Mouse (Mus musculus) gastrocnemius, postnatal 36 days (tissue): ENCODE measurements around the gene Acsl1. TPM values are rescaled to one million over a fixed set of nuclear protein-coding genes. Genes with fewer than 3 reads are reported as not detected.

ENCODE experiments used
- DNase-seq, 2 experiments: peaks; one replicate each; pipeline ENCODE4 v3.0.0; 2022
- intact Hi-C: fragments of 180-260 bp; cut with DNase I; formaldehyde crosslinking; loops from one replicate; pipeline ENCODE4 v1.15.1; 2025
- total RNA-seq, 2 experiments: library from RNA; stranded (reverse); gene quantifications; 2 replicates each; pipeline ENCODE4 v1.2.3; 2021

Acsl1 gene
- total RNA-seq, 2 experiments from 2014 or later: 260 to 328 TPM

- intact Hi-C loops: loop anchor here (5.0 kb wide), 2 partner anchors 58 to 73 kb away; no protein-coding TSS in a partner anchor
Observed at GRCm38 (mm10) chr8:46474120-46474519, 3.3 kb downstream of the Acsl1 start.

GRCm38 (mm10) chr8:46474634-46475033, 3.8 kb downstream of the Acsl1 start:
- intact Hi-C loops: loop anchor here (5.0 kb wide), 2 partner anchors 58 to 73 kb away; no protein-coding TSS in a partner anchor
- no peak for DNase-seq

More at GRCm38 (mm10) chr8:46474120-46474519, 3.3 kb downstream of the Acsl1 start:
- no peak for DNase-seq

- DNase-seq: no peak
- intact Hi-C loops: no loop called here
Observed at GRCm38 (mm10) chr8:46475404-46475803, 4.6 kb downstream of the Acsl1 start.

- no peak for DNase-seq
- intact Hi-C loops: no loop called here
Observed at GRCm38 (mm10) chr8:46475942-46476341, 5.1 kb downstream of the Acsl1 start.

GRCm38 (mm10) chr8:46477747-46478458, 7.1 kb downstream of the Acsl1 start:
- intact Hi-C loops: no loop called here
- DNase-seq: no peak

- no peak for DNase-seq
- intact Hi-C loops: no loop called here
Observed at GRCm38 (mm10) chr8:46478783-46479182, 7.9 kb downstream of the Acsl1 start.

- DNase-seq: no peak
Observed at GRCm38 (mm10) chr8:46479794-46480532, 9.1 kb downstream of the Acsl1 start.

GRCm38 (mm10) chr8:46480533-46480900, 9.7 kb downstream of the Acsl1 start:
- intact Hi-C loops: no loop called here

More at GRCm38 (mm10) chr8:46479794-46480532, 9.1 kb downstream of the Acsl1 start:
- intact Hi-C loops: no loop called here

GRCm38 (mm10) chr8:46482771-46483170, 11.9 kb downstream of the Acsl1 start:
- intact Hi-C loops: no loop called here
- DNase-seq: no peak

More at GRCm38 (mm10) chr8:46480533-46480900, 9.7 kb downstream of the Acsl1 start:
- no peak for DNase-seq

- intact Hi-C loops: no loop called here
- DNase-seq: no peak
Observed at GRCm38 (mm10) chr8:46483247-46483646, 12.4 kb downstream of the Acsl1 start.

GRCm38 (mm10) chr8:46484077-46484476, 13.2 kb downstream of the Acsl1 start:
- intact Hi-C loops: no loop called here
- DNase-seq: no peak

GRCm38 (mm10) chr8:46484931-46485463, 14.2 kb downstream of the Acsl1 start:
- DNase-seq: no peak
- intact Hi-C loops: no loop called here

GRCm38 (mm10) chr8:46488085-46488561, 17.3 kb downstream of the Acsl1 start:
- intact Hi-C loops: no loop called here
- DNase-seq: no peak

GRCm38 (mm10) chr8:46489196-46489595, 18.4 kb downstream of the Acsl1 start:
- DNase-seq: no peak
- intact Hi-C loops: no loop called here

GRCm38 (mm10) chr8:46490250-46490649, 19.4 kb downstream of the Acsl1 start:
- intact Hi-C loops: no loop called here
- no peak for DNase-seq

GRCm38 (mm10) chr8:46490821-46491220, 20.0 kb downstream of the Acsl1 start:
- intact Hi-C loops: no loop called here
- DNase-seq: no peak

GRCm38 (mm10) chr8:46493495-46494170, 22.8 kb downstream of the Acsl1 start:
- no peak for DNase-seq

GRCm38 (mm10) chr8:46496852-46497251, 26.0 kb downstream of the Acsl1 start:
- intact Hi-C loops: no loop called here
- DNase-seq: no peak

More at GRCm38 (mm10) chr8:46493495-46494170, 22.8 kb downstream of the Acsl1 start:
- intact Hi-C loops: no loop called here

- intact Hi-C loops: no loop called here
- no peak for DNase-seq
Observed at GRCm38 (mm10) chr8:46497314-46498011, 26.6 kb downstream of the Acsl1 start.
